Mouse (Mus musculus) liver, embryonic 12.5 days (tissue): Measurements from ENCODE around the gene Gm27021. TPM values are rescaled to one million over a fixed set of nuclear protein-coding genes. Genes with fewer than 3 reads are reported as not detected.

Source experiments
- ATAC-seq: fragments of 200-750 bp; cut with Nextera tagmentation; 2 replicates; pipeline ENCODE4 v1.8.0; 2017; ENCODE audit warnings: moderate number of reproducible peaks, mild to moderate bottlenecking, moderate library complexity
- H3K27ac ChIP-seq: fragments of 300-500 bp; sonication (generic); 2 replicates; pipeline ENCODE4 v1.5.1; 2016; ENCODE audit warnings: mild to moderate bottlenecking
- H3K27me3 ChIP-seq: fragments of 300-500 bp; sonication (generic); replicated peaks from 2 replicates; pipeline ENCODE4 v1.6.1; 2016; ENCODE audit warnings: mild to moderate bottlenecking, moderate library complexity
- H3K36me3 ChIP-seq: fragments of 300-500 bp; sonication (generic); 2 replicates; pipeline ENCODE4 v1.6.1; 2016; ENCODE audit warnings: mild to moderate bottlenecking, moderate library complexity
- H3K4me1 ChIP-seq: fragments of 300-500 bp; sonication (generic); 2 replicates; pipeline ENCODE4 v1.6.1; 2016
- H3K4me2 ChIP-seq: fragments of 300-500 bp; sonication (generic); 2 replicates; pipeline ENCODE4 v1.6.1; 2016; ENCODE audit warnings: mild to moderate bottlenecking, moderate library complexity
- H3K4me3 ChIP-seq: fragments of 300-500 bp; sonication (generic); 2 replicates; pipeline ENCODE4 v1.5.1; 2016; ENCODE audit warnings: mild to moderate bottlenecking, moderate library complexity
- H3K9ac ChIP-seq: fragments of 300-500 bp; sonication (generic); 2 replicates; pipeline ENCODE4 v1.6.1; 2016; ENCODE audit warnings: mild to moderate bottlenecking, moderate library complexity
- H3K9me3 ChIP-seq: fragments of 300-500 bp; sonication (generic); replicated peaks from 2 replicates; pipeline ENCODE4 v1.6.1; 2016; ENCODE audit warnings: mild to moderate bottlenecking, moderate library complexity
- WGBS: fragments of 180-500 bp; shearing (Covaris S2); methylation state at CpG from one replicate; pipeline ENCODE4 v1.1.7; 2016; ENCODE audit not compliant: insufficient replicate concordance; 5-methylcytosine and 5-hydroxymethylcytosine counted together
- polyA plus RNA-seq: library from polyadenylated mRNA; unstranded; fragments of >200 nt; fragmentation: Nextera tagmentation; extraction: Ambion mirVana; gene quantifications from 2 replicates; pipeline ENCODE4 v1.2.1, GENCODE M21; 2016

Gene Gm27021
- polyA plus RNA-seq, 1 experiment from 2014 or later = 0.69 TPM

- 76% methylated on average over 7 of the region's 7 CpGs for WGBS
- H3K4me3 ChIP-seq = no peak overlapping the region
- ATAC-seq = no peak
- no peaks in the 10 kb centered on the region for H3K36me3 ChIP-seq
- H3K9me3 ChIP-seq = no peaks in the 10 kb centered on the region
- H3K4me2 ChIP-seq = no peak overlapping the region
- H3K27me3 ChIP-seq = 0 out of 2 replicates have a peak, but pooled peaks cover 7% of the 10 kb centered on the region
- H3K27ac ChIP-seq = no peak overlapping the region
- H3K9ac ChIP-seq = no peak overlapping the region
- H3K4me1 ChIP-seq = peaks cover 22% of the 10 kb centered on the region
These were observed 30.5 kb upstream of the Gm27021 start for GRCm38 (mm10) chr8:120698426-120698825.

GRCm38 (mm10) chr8:120697979-120698272, 30.0 kb upstream of the Gm27021 start:
- no peaks in the 10 kb centered on the region for H3K9me3 ChIP-seq
- H3K9ac ChIP-seq = no peak overlapping the region
- no peaks in the 10 kb centered on the region for H3K36me3 ChIP-seq
- peaks cover 23% of the 10 kb centered on the region for H3K4me1 ChIP-seq
- 0 out of 2 replicates have a peak, but pooled peaks cover 3% of the 10 kb centered on the region for H3K27me3 ChIP-seq
- no peak overlapping the region for H3K4me2 ChIP-seq
- no peak overlapping the region for H3K27ac ChIP-seq
- H3K4me3 ChIP-seq = no peak overlapping the region
- no peak for ATAC-seq

GRCm38 (mm10) chr8:120697154-120697978, 29.5 kb upstream of the Gm27021 start:
- Histone ChIP-seq H3K9me3 (no peaks in the 10 kb centered on the region), H3K27me3 (0 out of 2 replicates have a peak, but pooled peaks cover 2% of the 10 kb centered on the region), H3K9ac (no peak overlapping the region), H3K27ac (no peak overlapping the region), H3K4me1 (peaks cover 29% of the 10 kb centered on the region), H3K36me3 (no peaks in the 10 kb centered on the region), H3K4me2 (no peak overlapping the region), H3K4me3 (no peak overlapping the region)
- 52% methylated on average over 17 of the region's 17 CpGs for WGBS
- no peak for ATAC-seq

- H3K9me3 ChIP-seq = no peaks in the 10 kb centered on the region
- H3K9ac ChIP-seq = no peak overlapping the region
- peaks cover 29% of the 10 kb centered on the region for H3K4me1 ChIP-seq
- no peaks in the 10 kb centered on the region for H3K36me3 ChIP-seq
- no peak overlapping the region for H3K4me2 ChIP-seq
- whole genome bisulfite sequencing = 61% methylated on average over 13 of the region's 13 CpGs
- ATAC-seq = no peak
- H3K27ac ChIP-seq = no peak overlapping the region
- H3K27me3 ChIP-seq = 0 out of 2 replicates have a peak, but pooled peaks cover 2% of the 10 kb centered on the region
- H3K4me3 ChIP-seq = no peak overlapping the region
These were observed 28.7 kb upstream of the Gm27021 start for GRCm38 (mm10) chr8:120696401-120697153.

- H3K4me2 ChIP-seq = no peak overlapping the region
These were observed 26.1 kb upstream of the Gm27021 start for GRCm38 (mm10) chr8:120693861-120694493.

GRCm38 (mm10) chr8:120692934-120693333, 25.1 kb upstream of the Gm27021 start:
- Histone ChIP-seq H3K36me3 (no peaks in the 10 kb centered on the region), H3K9me3 (no peaks in the 10 kb centered on the region), H3K4me3 (no peak overlapping the region), H3K4me1 (peaks cover 24% of the 10 kb centered on the region), H3K27ac (no peak overlapping the region), H3K9ac (no peak overlapping the region), H3K4me2 (no peak overlapping the region), H3K27me3 (peaks cover 16% of the 10 kb centered on the region)
- ATAC-seq = 0 out of 2 replicates have a peak, but pooled peaks have one; percentile 4
- WGBS = 68% methylated on average over 4 of the region's 4 CpGs

More at GRCm38 (mm10) chr8:120693861-120694493, 26.1 kb upstream of the Gm27021 start:
- Histone ChIP-seq H3K4me3 (no peak overlapping the region), H3K4me1 (peaks cover 24% of the 10 kb centered on the region), H3K36me3 (no peaks in the 10 kb centered on the region), H3K27ac (no peak overlapping the region), H3K27me3 (peaks cover 5% of the 10 kb centered on the region; the same call in 1 of the 2 replicates), H3K9me3 (no peaks in the 10 kb centered on the region), H3K9ac (no peak overlapping the region)
- ATAC-seq = no peak
- WGBS = 37% methylated on average over 22 of the region's 22 CpGs

- H3K4me2 ChIP-seq = no peak overlapping the region
- no peaks in the 10 kb centered on the region for H3K36me3 ChIP-seq
- peaks cover 34% of the 10 kb centered on the region for H3K27me3 ChIP-seq
- H3K4me1 ChIP-seq = peaks cover 21% of the 10 kb centered on the region
- 73% methylated on average over 7 of the region's 7 CpGs for WGBS
- H3K27ac ChIP-seq = no peak overlapping the region
- ATAC-seq = no peak
- H3K9ac ChIP-seq = no peak overlapping the region
- H3K4me3 ChIP-seq = no peak overlapping the region
- no peaks in the 10 kb centered on the region for H3K9me3 ChIP-seq
These were observed 20.6 kb upstream of the Gm27021 start for GRCm38 (mm10) chr8:120688511-120688910.

- H3K9ac ChIP-seq = no peak overlapping the region
- H3K4me3 ChIP-seq = no peak overlapping the region
- peaks cover 19% of the 10 kb centered on the region for H3K4me1 ChIP-seq
- ATAC-seq = no peak
- peaks cover 34% of the 10 kb centered on the region for H3K27me3 ChIP-seq
- no peak overlapping the region for H3K4me2 ChIP-seq
- H3K27ac ChIP-seq = no peak overlapping the region
- no peaks in the 10 kb centered on the region for H3K36me3 ChIP-seq
- WGBS = 50% methylated on average over 8 of the region's 8 CpGs
- H3K9me3 ChIP-seq = no peaks in the 10 kb centered on the region
These were observed 19.9 kb upstream of the Gm27021 start for GRCm38 (mm10) chr8:120687786-120688185.

GRCm38 (mm10) chr8:120686576-120686975, 18.7 kb upstream of the Gm27021 start:
- no peak overlapping the region for H3K4me2 ChIP-seq
- no peak overlapping the region for H3K27ac ChIP-seq
- no peak overlapping the region for H3K4me3 ChIP-seq
- H3K9ac ChIP-seq = no peak overlapping the region
- H3K36me3 ChIP-seq = no peaks in the 10 kb centered on the region
- peaks cover 14% of the 10 kb centered on the region for H3K4me1 ChIP-seq
- 66% methylated on average over 5 of the region's 5 CpGs for WGBS
- H3K9me3 ChIP-seq = no peaks in the 10 kb centered on the region
- no peak for ATAC-seq
- peaks cover 34% of the 10 kb centered on the region for H3K27me3 ChIP-seq

- H3K9me3 ChIP-seq = no peaks in the 10 kb centered on the region
- H3K27ac ChIP-seq = no peak overlapping the region
- H3K27me3 ChIP-seq = peaks cover 34% of the 10 kb centered on the region
- no peak overlapping the region for H3K9ac ChIP-seq
- peaks cover 14% of the 10 kb centered on the region for H3K4me1 ChIP-seq
- H3K36me3 ChIP-seq = no peaks in the 10 kb centered on the region
- no peak for ATAC-seq
- 38% methylated on average over 13 of the region's 13 CpGs for WGBS
- H3K4me3 ChIP-seq = no peak overlapping the region
- H3K4me2 ChIP-seq = no peak overlapping the region
These were observed 18.2 kb upstream of the Gm27021 start for GRCm38 (mm10) chr8:120686051-120686450.

GRCm38 (mm10) chr8:120685591-120685990, 17.7 kb upstream of the Gm27021 start:
- Histone ChIP-seq H3K36me3 (no peaks in the 10 kb centered on the region), H3K27me3 (peaks cover 34% of the 10 kb centered on the region), H3K4me2 (no peak overlapping the region), H3K4me1 (peaks cover 14% of the 10 kb centered on the region), H3K27ac (no peak overlapping the region), H3K9me3 (no peaks in the 10 kb centered on the region), H3K9ac (no peak overlapping the region), H3K4me3 (no peak overlapping the region)
- no peak for ATAC-seq
- WGBS = 60% methylated on average over 8 of the region's 8 CpGs

GRCm38 (mm10) chr8:120685097-120685496, 17.2 kb upstream of the Gm27021 start:
- WGBS = 58% methylated on average over 5 of the region's 5 CpGs
- ATAC-seq = no peak
- Histone ChIP-seq H3K36me3 (no peaks in the 10 kb centered on the region), H3K9me3 (no peaks in the 10 kb centered on the region), H3K4me1 (peaks cover 18% of the 10 kb centered on the region), H3K4me3 (no peak overlapping the region), H3K9ac (no peak overlapping the region), H3K27ac (no peak overlapping the region), H3K4me2 (no peak overlapping the region), H3K27me3 (peaks cover 34% of the 10 kb centered on the region)
